Mouse (Mus musculus) cerebellum, adult 2 months (tissue): ENCODE data around the gene Emp2.

Experiments
- CTCF ChIP-seq: fragments of 200-500 bp; IDR thresholded peaks from 2 replicates; pipeline ENCODE4 v1.5.1; 2011; ENCODE audit warnings: low read depth, mild to moderate bottlenecking, control low read depth, low read length, moderate library complexity, borderline replicate concordance; ENCODE audit not compliant: insufficient read depth
- POLR2A ChIP-seq: fragments of 200-500 bp; IDR thresholded peaks from 2 replicates; pipeline ENCODE4 v1.6.1; 2011; ENCODE audit warnings: low read length, control low read depth, borderline replicate concordance; ENCODE audit not compliant: insufficient read depth

- TF ChIP-seq CTCF = no peak
- no peak for TF ChIP-seq POLR2A
Measured at GRCm38 (mm10) chr16:10299637-10300036, 14.1 kb downstream of the Emp2 start.
